ENCODE assay signal across 9 mouse cellular contexts in the genomic region with DNA sequence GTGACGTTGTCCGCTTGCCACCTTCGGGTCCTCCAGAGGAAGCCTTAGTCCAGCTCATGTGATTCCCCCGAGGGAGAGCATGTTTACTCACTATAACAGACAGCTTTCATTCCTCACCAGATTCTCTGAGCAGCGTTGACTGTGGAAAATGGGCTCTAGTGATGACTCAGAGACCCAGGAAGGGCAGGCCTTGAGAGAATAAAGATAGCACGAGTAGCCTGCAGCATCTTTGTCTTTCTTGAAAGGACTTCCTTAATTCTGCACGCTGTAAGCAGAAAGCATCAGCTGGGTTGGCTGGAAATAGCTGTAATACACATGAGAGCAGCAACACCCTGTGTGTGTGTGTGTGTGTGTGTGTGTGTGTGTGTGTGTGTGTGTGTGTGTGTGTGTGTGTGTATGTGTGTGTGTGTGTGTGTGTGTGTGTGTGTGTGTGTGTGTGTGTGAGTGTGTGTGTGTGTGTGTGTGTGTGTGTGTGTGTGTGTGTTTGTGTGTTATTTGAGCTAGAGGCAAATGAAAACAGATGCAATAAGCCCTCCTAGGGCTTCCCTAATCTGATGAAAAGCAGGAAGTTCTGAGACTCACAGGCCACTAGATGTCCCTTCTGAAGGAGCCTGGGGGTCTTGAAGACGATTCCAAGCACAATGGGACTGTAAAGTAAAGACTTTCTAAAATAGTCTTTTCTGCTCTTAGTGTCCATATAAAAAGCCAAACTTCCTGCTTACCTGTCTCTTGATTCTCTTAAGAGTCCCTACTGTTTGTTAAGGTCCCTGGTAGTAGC. TPM values are rescaled to one million over a fixed set of nuclear protein-coding genes. Genes with fewer than 3 reads are reported as not detected.
A peak's percentile ranks its signal among the peaks of the same experiment; 100 is the strongest.
DNase-seq lines count a peak whose midpoint lies in the region; ATAC-seq and TF ChIP-seq lines count a peak whose summit lies in the region.
"Had no signal": no experiment of that assay in that cellular context is flagged by ENCODE, and none has a peak within 500 bp of the region (broad histone marks: within the 10 kb centered on the region; RNA-seq: fewer than 3 reads in every experiment).

No protein-coding gene starts in this region.

- H3K27ac ChIP-seq in hindbrain, postnatal 0 days, result no peak overlapping the region
- no peak overlapping the region for H3K27ac ChIP-seq in hindbrain, embryonic 10.5 days
- peak overlapping the region; percentile 37; the same call in 1 of the 2 replicates for H3K27ac ChIP-seq in embryonic fibroblast, embryonic 13.5 days (ENCODE audit: insufficient read depth, low read length)
- H3K27ac ChIP-seq: midbrain, embryonic 12.5 days had no signal

- H3K36me3 ChIP-seq in hindbrain, postnatal 0 days (ENCODE audit: insufficient read depth, low read length), result no peaks in the 10 kb centered on the region
- no peaks in the 10 kb centered on the region for H3K36me3 ChIP-seq in hindbrain, embryonic 10.5 days
- no peaks in the 10 kb centered on the region for H3K36me3 ChIP-seq in G1E (replicated peaks)
- H3K36me3 ChIP-seq: midbrain, embryonic 12.5 days had no signal

- no peak overlapping the region for H3K4me2 ChIP-seq in hindbrain, postnatal 0 days (ENCODE audit: low read depth, low read length)
- H3K4me2 ChIP-seq: midbrain, embryonic 12.5 days had no signal

- no peak for ATAC-seq in hindbrain, postnatal 0 days
- ATAC-seq in G1E (ENCODE audit: extremely low read depth, insufficient number of reproducible peaks, low FRiP score, poor library complexity, severe bottlenecking), result peak; percentile 49

- WGBS in hindbrain, postnatal 0 days, result 62% methylated on average over 8 of the region's 8 CpGs
- WGBS in hindbrain, embryonic 10.5 days, result 71% methylated on average over 8 of the region's 8 CpGs

- TF ChIP-seq POLR2A in embryonic fibroblast, embryonic 13.5 days (IDR thresholded peaks at IDR 0.05; ENCODE audit: low read depth, low read length), result no peak

- DNase-seq in hindbrain, postnatal 0 days (ENCODE audit: low spot score), result peak; percentile 8
- DNase-seq in hindbrain, embryonic 10.5 days (ENCODE audit: low spot score), result no peak
- peak; percentile 64 for DNase-seq in 3134 (ENCODE audit: extremely low read depth, insufficient read length, low spot score)
- DNase-seq in G1E (ENCODE audit: low spot score), result no peak
- DNase-seq in frontal cortex, postnatal 14 days (ENCODE audit: low spot score in 2 of 2), result no peak
- no peak for DNase-seq in frontal cortex, postnatal 10 days (ENCODE audit: low spot score in 2 of 2)
- no peak for DNase-seq in cerebellum, postnatal 4 days (ENCODE audit: low spot score in 2 of 2)

- no peak overlapping the region for H3K4me3 ChIP-seq in hindbrain, postnatal 0 days (ENCODE audit: low read length)
- no peak overlapping the region for H3K4me3 ChIP-seq in hindbrain, embryonic 10.5 days
- H3K4me3 ChIP-seq in G1E (ENCODE audit: low read depth, low read length), result no peak overlapping the region
- H3K4me3 ChIP-seq in embryonic fibroblast, embryonic 13.5 days (ENCODE audit: insufficient read depth, low read length), result no peak overlapping the region
- H3K4me3 ChIP-seq: midbrain, embryonic 12.5 days had no signal

- TF ChIP-seq CTCF in hindbrain, postnatal 0 days (IDR thresholded peaks at IDR 0.05; ENCODE audit: low read depth), result no peak
- TF ChIP-seq CTCF in G1E (IDR thresholded peaks at IDR 0.05; ENCODE audit: low read depth, low read length), result no peak
- no peak for TF ChIP-seq CTCF in embryonic fibroblast, embryonic 13.5 days (IDR thresholded peaks at IDR 0.05; ENCODE audit: borderline replicate concordance, insufficient read depth, low read length)

- no peaks in the 10 kb centered on the region for H3K27me3 ChIP-seq in hindbrain, postnatal 0 days (ENCODE audit: insufficient read depth, low read length)
- no peaks in the 10 kb centered on the region for H3K27me3 ChIP-seq in hindbrain, embryonic 10.5 days (ENCODE audit: insufficient read depth, poor library complexity, severe bottlenecking)
- H3K27me3 ChIP-seq in G1E (ENCODE audit: insufficient read depth, low read length), result peaks cover 27% of the 10 kb centered on the region
- H3K27me3 ChIP-seq: midbrain, embryonic 12.5 days had no signal

- no peaks in the 10 kb centered on the region for H3K9me3 ChIP-seq in hindbrain, postnatal 0 days (ENCODE audit: low read length)
- H3K9me3 ChIP-seq in hindbrain, embryonic 10.5 days, result no peaks in the 10 kb centered on the region
- H3K9me3 ChIP-seq in G1E (replicated peaks), result peaks cover 6% of the 10 kb centered on the region

- H3K4me1 ChIP-seq in hindbrain, postnatal 0 days (ENCODE audit: insufficient read depth, low read length), result no peaks in the 10 kb centered on the region
- H3K4me1 ChIP-seq in hindbrain, embryonic 10.5 days (replicated peaks), result peaks cover under 1% of the 10 kb centered on the region
- H3K4me1 ChIP-seq in G1E (ENCODE audit: insufficient read depth, low read depth, low read length), result peaks cover 7% of the 10 kb centered on the region; the same call in 1 of the 2 replicates
- H3K4me1 ChIP-seq in embryonic fibroblast, embryonic 13.5 days (ENCODE audit: control insufficient read depth, insufficient read depth, low read length), result peaks cover 5% of the 10 kb centered on the region; the same call in 1 of the 2 replicates
- H3K4me1 ChIP-seq: midbrain, embryonic 12.5 days had no signal

- H3K9ac ChIP-seq in hindbrain, postnatal 0 days (replicated peaks; ENCODE audit: low read length), result no peak overlapping the region
- H3K9ac ChIP-seq: midbrain, embryonic 12.5 days had no signal

RNA-seq across cellular contexts. Expression of a gene that starts 27.1 kb away (rescaled TPM):
- total RNA-seq in hindbrain, postnatal 0 days (2014; rRNA removed), result 6.2 and 12.5 TPM in 2 replicates
- 6.7 and 7.0 TPM in 2 replicates for polyA plus RNA-seq in hindbrain, postnatal 0 days (2015; fragmentation: Nextera tagmentation; extraction: Ambion mirVana)
- 12.7 and 14.5 TPM in 2 replicates for polyA plus RNA-seq in hindbrain, embryonic 10.5 days (2016; fragmentation: Nextera tagmentation; extraction: Ambion mirVana)
- total RNA-seq in G1E (2014; fragmentation: Nextera tagmentation) (55.5 and 59.7 TPM in 2 replicates), G1E (2017) (41.1 and 46.7 TPM in 2 replicates)
- polyA plus RNA-seq in G1E (2012), result 26.7 and 28.0 TPM in 2 replicates
- polyA plus RNA-seq in embryonic fibroblast, embryonic 13.5 days (2011; ENCODE audit: insufficient read length, low read depth, missing spikeins), result 89.9 and 109 TPM in 2 replicates

Comparison
In these comparisons a context has a peak if more than half of its experiments do, and no peak if none do; other contexts are left out.
1. DNase-seq: peak in hindbrain, postnatal 0 days (single experiment) and 3134 (single experiment); none in hindbrain, embryonic 10.5 days (single experiment), G1E (single experiment), frontal cortex, postnatal 14 days (0 of 2), frontal cortex, postnatal 10 days (0 of 2) and cerebellum, postnatal 4 days (0 of 2).